Mouse (Mus musculus): ENCODE measurements around the gene Alox5. TPM values are rescaled to one million over a fixed set of nuclear protein-coding genes. Genes with fewer than 3 reads are reported as not detected.
A peak's percentile ranks its signal among the peaks of the same experiment; 100 is the strongest.
"Not testable (repeated sequence)": the region's sequence is repeated elsewhere in the genome, so short reads cannot be mapped to it uniquely, and the experiment has no call there.

Gene Alox5
- polyA plus RNA-seq (2014; fragmentation: Nextera tagmentation; extraction: Ambion mirVana) = 0.31 and 0.80 TPM in 2 replicates

DNA sequence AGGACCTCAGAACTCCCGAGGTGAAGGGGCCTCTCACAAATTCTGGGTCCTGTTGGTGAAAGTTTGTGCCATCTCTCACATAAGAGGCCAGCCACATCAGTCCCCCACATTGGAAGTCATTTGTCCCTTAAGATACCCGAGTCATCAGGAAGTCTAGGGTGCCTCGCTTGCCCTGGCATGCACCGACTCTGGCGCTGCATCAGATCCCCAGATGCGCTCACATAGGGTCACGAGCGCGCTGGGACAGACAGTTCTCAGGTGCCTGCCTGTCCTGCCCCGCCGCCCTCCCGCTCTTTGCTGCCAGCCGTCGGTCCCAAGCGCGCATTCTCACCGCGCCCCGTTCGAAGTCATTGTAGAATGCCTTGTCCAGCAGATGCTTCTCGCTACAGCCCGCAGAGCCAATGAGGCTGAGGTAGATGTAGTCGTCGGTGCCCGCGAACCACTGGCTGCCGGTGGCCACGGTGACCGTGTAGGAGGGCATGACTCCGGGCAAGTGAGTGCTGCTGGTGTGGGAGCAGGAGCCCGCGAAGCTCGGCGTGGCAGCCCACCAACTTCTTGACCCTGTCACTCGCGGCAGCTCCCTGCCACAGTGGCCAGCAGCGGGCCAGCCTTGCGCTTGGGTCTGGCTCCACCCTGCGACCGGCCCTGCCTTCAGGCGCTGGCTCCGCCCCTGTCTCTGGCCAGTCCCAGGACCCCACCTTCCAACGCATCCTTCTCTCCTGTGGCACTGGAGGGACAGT lies at the start of gene Alox5:
TSS of gene Alox5 (minus strand) at position 635 of the 740 bp plus-strand sequence.
- H3K27ac ChIP-seq = no peak within 1 kb of the TSS
- H3K4me2 ChIP-seq (replicated peaks) = peak within 1 kb of the TSS; percentile 64
- ATAC-seq (ENCODE audit: low FRiP score) (peak; percentile 59; the same call in 1 of the 2 replicates), DNase-seq (ENCODE audit: low spot score) (no peak)
- 5% methylated on average over 43 of the region's 43 CpGs for WGBS
- H3K4me3 ChIP-seq (replicated peaks; ENCODE audit: low read length) = peak within 1 kb of the TSS; percentile 28
- H3K4me1 ChIP-seq (replicated peaks; ENCODE audit: control insufficient read depth, insufficient read depth, low read length) = peaks cover 8% of the 10 kb centered on the region
- H3K9me3 ChIP-seq (ENCODE audit: control insufficient read depth, low read length) = no peaks in the 10 kb centered on the region
- peak within 1 kb of the TSS; percentile 34 for H3K9ac ChIP-seq
- H3K27me3 ChIP-seq (ENCODE audit: control insufficient read depth, insufficient read depth, low read length) = peaks cover 23% of the 10 kb centered on the region
- H3K36me3 ChIP-seq (replicated peaks; ENCODE audit: control insufficient read depth, insufficient read depth) = no peaks in the 10 kb centered on the region

DNA sequence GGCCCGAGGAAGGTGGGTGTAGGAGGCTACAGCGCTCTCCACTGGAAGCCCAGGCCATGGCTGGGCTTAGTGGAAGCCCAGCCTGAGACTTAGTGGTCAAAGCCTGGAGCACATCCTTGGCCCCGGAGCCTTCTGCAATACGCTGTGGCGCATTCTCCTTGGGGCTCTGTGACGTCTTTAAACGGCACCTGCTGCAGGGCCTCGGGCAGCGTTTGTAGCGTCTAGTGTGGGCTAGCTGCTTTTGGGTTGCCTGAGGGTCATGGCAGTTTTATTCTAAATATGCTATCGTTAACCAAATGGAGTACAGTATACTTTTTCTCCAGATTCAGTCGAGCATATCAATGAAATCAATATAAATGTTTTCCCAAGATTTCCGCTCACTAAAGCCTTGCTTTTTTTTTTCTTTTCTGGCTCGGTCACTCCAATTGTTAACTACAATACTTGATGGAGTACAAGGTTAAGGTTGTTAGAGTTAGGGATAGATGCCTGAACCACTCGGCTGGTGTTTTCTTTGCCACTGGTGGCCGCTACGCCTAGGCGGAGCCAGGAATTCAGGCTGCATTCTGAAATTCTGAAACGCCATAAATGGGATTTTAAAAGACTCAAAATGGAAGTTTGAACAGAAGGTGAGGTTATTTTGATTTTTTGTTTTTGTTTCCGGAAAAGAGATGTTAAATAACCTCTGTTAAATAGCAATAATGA lies 45.5 kb upstream of the Alox5 start, which contains the start of gene Olfr212:
TSS of gene Olfr212 (plus strand) at position 215 of the 702 bp plus-strand sequence.
- H3K27ac ChIP-seq; H3K4me3 ChIP-seq (replicated peaks; ENCODE audit: low read length); H3K27me3 ChIP-seq (ENCODE audit: control insufficient read depth, insufficient read depth, low read length); DNase-seq (ENCODE audit: low spot score); H3K36me3 ChIP-seq (replicated peaks; ENCODE audit: control insufficient read depth, insufficient read depth); H3K4me1 ChIP-seq (replicated peaks; ENCODE audit: control insufficient read depth, insufficient read depth, low read length); H3K4me2 ChIP-seq (replicated peaks); H3K9ac ChIP-seq; ATAC-seq (ENCODE audit: low FRiP score): not testable (repeated sequence)
- 95% methylated on average over 19 of the region's 20 CpGs for WGBS
- peaks cover 16% of the 10 kb centered on the region for H3K9me3 ChIP-seq (ENCODE audit: control insufficient read depth, low read length)

DNA sequence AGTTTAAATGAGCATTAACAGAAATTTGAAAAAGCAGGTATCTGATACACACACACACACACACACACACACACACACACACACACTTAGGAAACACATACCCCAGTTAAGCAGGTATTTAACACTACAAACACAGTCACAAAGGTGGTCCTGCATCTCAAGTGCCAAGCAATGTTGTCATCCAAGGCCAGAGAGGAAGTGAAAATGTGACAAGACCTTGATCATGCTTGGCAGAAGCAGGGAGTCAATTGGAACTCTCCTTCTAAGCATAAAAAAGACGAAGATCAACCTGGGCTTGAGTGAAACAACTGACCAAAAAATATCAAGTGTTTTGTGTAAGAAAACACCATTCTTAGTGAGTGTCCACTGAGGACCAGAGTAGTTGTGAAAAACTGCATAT lies 35.0 kb upstream of the Alox5 start:
- no peak overlapping the region for H3K27ac ChIP-seq
- DNase-seq (ENCODE audit: low spot score) (no peak), ATAC-seq (ENCODE audit: low FRiP score) (no peak)
- H3K9me3 ChIP-seq (ENCODE audit: control insufficient read depth, low read length) = no peaks in the 10 kb centered on the region
- no peak overlapping the region for H3K4me2 ChIP-seq (replicated peaks)
- no peaks in the 10 kb centered on the region for H3K4me1 ChIP-seq (replicated peaks; ENCODE audit: control insufficient read depth, insufficient read depth, low read length)
- WGBS = 82% methylated on average over 1 of the region's 1 CpGs
- no peaks in the 10 kb centered on the region for H3K36me3 ChIP-seq (replicated peaks; ENCODE audit: control insufficient read depth, insufficient read depth)
- H3K9ac ChIP-seq = no peak overlapping the region
- no peaks in the 10 kb centered on the region for H3K27me3 ChIP-seq (ENCODE audit: control insufficient read depth, insufficient read depth, low read length)
- no peak overlapping the region for H3K4me3 ChIP-seq (replicated peaks; ENCODE audit: low read length)

DNA sequence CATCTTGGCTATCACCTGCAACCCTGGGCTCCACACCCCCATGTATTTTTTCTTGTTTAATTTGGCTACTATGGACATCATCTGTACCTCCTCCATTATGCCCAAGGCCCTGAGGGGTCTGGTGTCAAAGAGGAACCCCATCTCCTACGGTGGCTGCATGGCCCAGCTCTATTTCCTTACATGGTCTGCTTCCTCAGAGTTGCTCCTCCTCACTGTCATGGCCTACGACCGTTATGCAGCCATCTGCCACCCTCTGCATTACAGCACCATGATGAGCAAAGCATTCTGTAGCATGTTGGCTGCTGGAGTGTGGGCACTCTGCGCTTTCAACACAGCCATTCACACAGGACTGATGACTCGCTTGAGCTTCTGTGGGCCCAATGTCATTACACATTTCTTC lies 32.8 kb upstream of the Alox5 start:
- no peak overlapping the region for H3K9ac ChIP-seq
- WGBS = 87% methylated on average over 5 of the region's 5 CpGs
- no peaks in the 10 kb centered on the region for H3K4me1 ChIP-seq (replicated peaks; ENCODE audit: control insufficient read depth, insufficient read depth, low read length)
- no peak overlapping the region for H3K27ac ChIP-seq
- DNase-seq (ENCODE audit: low spot score) = no peak
- no peaks in the 10 kb centered on the region for H3K9me3 ChIP-seq (ENCODE audit: control insufficient read depth, low read length)
- no peak overlapping the region for H3K4me2 ChIP-seq (replicated peaks)
- no peak overlapping the region for H3K4me3 ChIP-seq (replicated peaks; ENCODE audit: low read length)
- no peaks in the 10 kb centered on the region for H3K36me3 ChIP-seq (replicated peaks; ENCODE audit: control insufficient read depth, insufficient read depth)
- ATAC-seq (ENCODE audit: low FRiP score) = no peak
- no peaks in the 10 kb centered on the region for H3K27me3 ChIP-seq (ENCODE audit: control insufficient read depth, insufficient read depth, low read length)

DNA sequence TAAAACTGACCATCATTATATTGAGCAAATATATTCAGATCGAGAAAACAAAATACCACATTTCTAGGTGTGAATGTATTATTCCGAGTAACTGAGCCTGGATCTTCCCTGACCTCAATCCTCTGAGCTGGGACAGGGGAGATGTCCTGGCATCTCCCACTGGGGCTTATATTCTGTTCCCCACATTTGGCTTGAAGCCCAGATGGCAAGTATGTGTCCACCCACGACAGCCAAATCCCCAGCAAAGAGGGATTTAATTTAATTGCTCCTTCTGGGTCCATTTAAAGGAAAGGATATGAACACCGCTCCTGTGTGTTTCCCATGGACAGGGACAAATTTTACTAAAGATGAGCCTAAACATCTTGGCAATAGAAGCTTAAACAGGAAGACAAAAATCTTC lies 27.8 kb upstream of the Alox5 start, which contains the start of gene Olfr211:
TSS of gene Olfr211 (plus strand) at position 301 of the 400 bp plus-strand sequence.
- DNase-seq (ENCODE audit: low spot score) = no peak
- 65% methylated on average over 4 of the region's 4 CpGs for WGBS
- Histone ChIP-seq H3K4me2 (replicated peaks) (no peak within 1 kb of the TSS), H3K27ac (no peak within 1 kb of the TSS), H3K9ac (no peak within 1 kb of the TSS), H3K9me3 (ENCODE audit: control insufficient read depth, low read length) (peaks cover 5% of the 10 kb centered on the region; the same call in 1 of the 2 replicates), H3K4me1 (replicated peaks; ENCODE audit: control insufficient read depth, insufficient read depth, low read length) (no peaks in the 10 kb centered on the region), H3K4me3 (replicated peaks; ENCODE audit: low read length) (no peak within 1 kb of the TSS), H3K27me3 (ENCODE audit: control insufficient read depth, insufficient read depth, low read length) (no peaks in the 10 kb centered on the region), H3K36me3 (replicated peaks; ENCODE audit: control insufficient read depth, insufficient read depth) (no peaks in the 10 kb centered on the region)
- ATAC-seq (ENCODE audit: low FRiP score) = no peak

DNA sequence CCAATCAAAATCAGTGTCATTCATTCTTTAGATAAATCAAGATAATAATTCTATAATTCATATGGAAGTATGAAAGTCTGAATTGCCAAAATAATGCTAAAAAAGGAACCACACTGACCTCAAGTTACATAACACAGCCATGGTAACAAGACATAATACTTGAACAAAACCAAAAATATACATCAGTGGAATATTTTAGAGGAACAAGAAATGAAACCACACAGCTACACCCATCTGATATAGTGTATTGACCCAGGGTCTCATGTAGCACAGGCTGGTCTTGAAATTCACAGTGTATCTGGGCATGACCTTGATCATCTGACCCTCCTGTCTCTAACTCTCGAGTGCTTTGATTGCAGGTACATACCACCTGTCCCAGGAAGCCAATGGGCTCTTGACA lies 25.9 kb upstream of the Alox5 start:
- no peaks in the 10 kb centered on the region for H3K27me3 ChIP-seq (ENCODE audit: control insufficient read depth, insufficient read depth, low read length)
- no peak overlapping the region for H3K4me3 ChIP-seq (replicated peaks; ENCODE audit: low read length)
- 53% methylated on average over 1 of the region's 1 CpGs for WGBS
- H3K9ac ChIP-seq = no peak overlapping the region
- H3K36me3 ChIP-seq (replicated peaks; ENCODE audit: control insufficient read depth, insufficient read depth) = no peaks in the 10 kb centered on the region
- H3K4me2 ChIP-seq (replicated peaks) = no peak overlapping the region
- peaks cover 5% of the 10 kb centered on the region; the same call in 1 of the 2 replicates for H3K9me3 ChIP-seq (ENCODE audit: control insufficient read depth, low read length)
- no peak for DNase-seq (ENCODE audit: low spot score)
- no peaks in the 10 kb centered on the region for H3K4me1 ChIP-seq (replicated peaks; ENCODE audit: control insufficient read depth, insufficient read depth, low read length)
- no peak overlapping the region for H3K27ac ChIP-seq
- no peak for ATAC-seq (ENCODE audit: low FRiP score)

DNA sequence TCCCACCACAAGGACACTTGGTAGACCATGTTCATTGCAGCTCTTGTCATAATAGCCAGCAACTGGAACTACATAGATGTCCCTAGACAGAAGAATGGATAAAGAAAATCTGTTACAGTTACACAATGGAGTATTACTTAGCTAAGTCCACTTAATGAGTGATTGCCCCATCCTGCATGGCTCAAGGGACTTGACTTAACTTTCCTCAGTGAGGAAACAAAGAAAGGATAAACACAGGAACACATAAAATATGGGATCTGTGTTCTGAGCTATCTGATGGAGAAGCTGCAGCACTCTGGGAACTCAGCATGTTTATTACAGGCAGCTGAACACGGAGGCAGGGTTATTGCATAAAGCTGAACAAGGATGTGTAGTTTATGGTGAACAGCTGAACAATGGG lies 24.1 kb upstream of the Alox5 start:
- WGBS = 69% methylated on average over 1 of the region's 1 CpGs
- no peak for ATAC-seq (ENCODE audit: low FRiP score)
- Histone ChIP-seq H3K27ac (no peak overlapping the region), H3K9me3 (ENCODE audit: control insufficient read depth, low read length) (peaks cover 5% of the 10 kb centered on the region; the same call in 1 of the 2 replicates), H3K27me3 (ENCODE audit: control insufficient read depth, insufficient read depth, low read length) (no peaks in the 10 kb centered on the region), H3K4me1 (replicated peaks; ENCODE audit: control insufficient read depth, insufficient read depth, low read length) (no peaks in the 10 kb centered on the region), H3K4me3 (replicated peaks; ENCODE audit: low read length) (no peak overlapping the region), H3K4me2 (replicated peaks) (no peak overlapping the region), H3K9ac (no peak overlapping the region), H3K36me3 (replicated peaks; ENCODE audit: control insufficient read depth, insufficient read depth) (no peaks in the 10 kb centered on the region)
- DNase-seq (ENCODE audit: low spot score) = no peak

DNA sequence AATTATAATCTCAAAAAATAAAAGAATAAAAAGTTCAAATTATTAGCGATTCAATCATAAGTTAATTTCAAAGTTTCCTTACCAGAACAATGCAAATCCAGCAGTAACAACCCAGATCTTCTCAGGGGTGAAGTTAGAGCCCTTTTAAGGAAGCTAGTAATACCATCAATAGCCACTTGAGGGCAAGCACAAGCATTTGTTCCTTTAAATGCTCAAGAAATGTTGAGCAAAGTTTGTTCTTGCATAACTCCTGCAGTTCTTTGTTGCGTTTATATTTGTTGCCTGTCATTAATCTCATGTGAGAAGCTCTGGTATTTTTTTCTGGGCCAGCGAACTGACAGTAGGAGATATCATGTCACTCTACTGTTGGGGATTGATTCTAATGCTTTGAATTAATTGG lies 7.1 kb upstream of the Alox5 start:
- WGBS = 36% methylated on average over 3 of the region's 3 CpGs
- no peaks in the 10 kb centered on the region for H3K27me3 ChIP-seq (ENCODE audit: control insufficient read depth, insufficient read depth, low read length)
- peak; percentile 49 for DNase-seq (ENCODE audit: low spot score)

DNA sequence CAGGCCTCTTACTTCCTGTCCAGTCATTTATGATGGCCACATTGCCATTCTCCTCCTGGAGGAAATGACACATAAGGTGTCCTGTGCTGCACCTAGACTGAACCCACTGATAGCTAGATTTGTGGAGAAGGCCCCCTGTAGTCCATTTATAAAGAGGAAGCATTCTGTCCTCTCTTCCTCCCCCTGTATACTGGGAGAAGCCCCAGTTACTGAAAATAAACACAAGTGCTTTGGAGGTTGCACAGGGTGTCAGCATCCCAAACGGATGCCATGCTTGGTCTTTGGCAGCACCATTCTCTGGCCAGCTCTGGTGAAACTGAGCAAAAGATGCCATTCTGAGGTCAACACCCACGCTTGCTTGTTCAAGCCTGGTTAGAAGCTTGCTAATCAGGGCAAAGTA lies 1.7 kb downstream of the Alox5 start:
- ATAC-seq (ENCODE audit: low FRiP score) = no peak

More for the DNA sequence above, 7.1 kb upstream of the Alox5 start:
- no peak overlapping the region for H3K4me2 ChIP-seq (replicated peaks)
- H3K4me3 ChIP-seq (replicated peaks; ENCODE audit: low read length) = no peak overlapping the region
- H3K4me1 ChIP-seq (replicated peaks; ENCODE audit: control insufficient read depth, insufficient read depth, low read length) = no peaks in the 10 kb centered on the region
- no peak overlapping the region for H3K27ac ChIP-seq
- no peaks in the 10 kb centered on the region for H3K36me3 ChIP-seq (replicated peaks; ENCODE audit: control insufficient read depth, insufficient read depth)
- H3K9me3 ChIP-seq (ENCODE audit: control insufficient read depth, low read length) = 0 out of 2 replicates have a peak, but pooled peaks cover 4% of the 10 kb centered on the region
- H3K9ac ChIP-seq = no peak overlapping the region
- ATAC-seq (ENCODE audit: low FRiP score) = no peak

More for the DNA sequence above, 1.7 kb downstream of the Alox5 start:
- Histone ChIP-seq H3K9ac (no peak overlapping the region), H3K4me3 (replicated peaks; ENCODE audit: low read length) (no peak overlapping the region), H3K36me3 (replicated peaks; ENCODE audit: control insufficient read depth, insufficient read depth) (no peaks in the 10 kb centered on the region), H3K9me3 (ENCODE audit: control insufficient read depth, low read length) (no peaks in the 10 kb centered on the region), H3K4me1 (replicated peaks; ENCODE audit: control insufficient read depth, insufficient read depth, low read length) (peaks cover 8% of the 10 kb centered on the region), H3K4me2 (replicated peaks) (no peak overlapping the region), H3K27me3 (ENCODE audit: control insufficient read depth, insufficient read depth, low read length) (peaks cover 23% of the 10 kb centered on the region), H3K27ac (no peak overlapping the region)
- 73% methylated on average over 2 of the region's 2 CpGs for WGBS
- DNase-seq (ENCODE audit: low spot score) = no peak

Data from hindbrain, embryonic 14.5 days (tissue).